Mouse (Mus musculus) T-helper 17 cell (primary cell): Measurements from ENCODE around the gene Rab7.

Experiments used
- in situ Hi-C, 2 experiments: fragments of 300-600 bp; cut with MboI, MseI; formaldehyde crosslinking; loops; 1 replicate in 1 of 2; 2 replicates in 1 of 2; pipeline ENCODE4 v1.15.1; 2025; ENCODE audit warnings: high pct_unique_total_duplicates in 2 of 2

Gene Rab7

GRCm38 (mm10) chr6:88044577-88045405 is at the start of gene Rab7:
Gene Rab7 (minus strand): TSS chr6:88045270.
- in situ Hi-C loops = no loop called here

GRCm38 (mm10) chr6:88088971-88089370 is 43.9 kb upstream of the Rab7 start:
- in situ Hi-C loops = no loop called here

- in situ Hi-C loops = no loop called here
Measured at GRCm38 (mm10) chr6:88084278-88085151, 39.4 kb upstream of the Rab7 start, which contains the start of gene Rpn1. Gene Rpn1 (plus strand): TSS chr6:88084482.

- in situ Hi-C loops = no loop called here
Measured at GRCm38 (mm10) chr6:88083672-88084071, 38.6 kb upstream of the Rab7 start.

- in situ Hi-C loops = no loop called here
Measured at GRCm38 (mm10) chr6:88083095-88083494, 38.0 kb upstream of the Rab7 start.

- in situ Hi-C loops = no loop called here
Measured at GRCm38 (mm10) chr6:88075960-88076517, 31.0 kb upstream of the Rab7 start.

GRCm38 (mm10) chr6:88074752-88075554 is 29.9 kb upstream of the Rab7 start:
- in situ Hi-C loops = loop anchor here in 1 of 2 experiments (5.0 kb wide), 1 partner anchor 58 kb away; no protein-coding TSS in a partner anchor

- in situ Hi-C loops = loop anchor here in 1 of 2 experiments (5.0 kb wide), 1 partner anchor 54 kb away; no protein-coding TSS in a partner anchor
Measured at GRCm38 (mm10) chr6:88071216-88071615, 26.1 kb upstream of the Rab7 start.

GRCm38 (mm10) chr6:88070468-88070867 is 25.4 kb upstream of the Rab7 start:
- in situ Hi-C loops = loop anchor here in 1 of 2 experiments (5.0 kb wide), 1 partner anchor 53 kb away; no protein-coding TSS in a partner anchor

GRCm38 (mm10) chr6:88068739-88069138 is 23.7 kb upstream of the Rab7 start:
- in situ Hi-C loops = no loop called here

GRCm38 (mm10) chr6:88067722-88068121 is 22.7 kb upstream of the Rab7 start:
- in situ Hi-C loops = no loop called here

- in situ Hi-C loops = no loop called here
Measured at GRCm38 (mm10) chr6:88065968-88066367, 20.9 kb upstream of the Rab7 start.

GRCm38 (mm10) chr6:88065116-88065515 is 20.0 kb upstream of the Rab7 start:
- in situ Hi-C loops = no loop called here

GRCm38 (mm10) chr6:88064072-88064642 is 19.1 kb upstream of the Rab7 start:
- in situ Hi-C loops = no loop called here

- in situ Hi-C loops = no loop called here
Measured at GRCm38 (mm10) chr6:88062398-88062797, 17.3 kb upstream of the Rab7 start.

GRCm38 (mm10) chr6:88061406-88061805 is 16.3 kb upstream of the Rab7 start:
- in situ Hi-C loops = no loop called here

GRCm38 (mm10) chr6:88060602-88061001 is 15.5 kb upstream of the Rab7 start:
- in situ Hi-C loops = no loop called here

GRCm38 (mm10) chr6:88059903-88060302 is 14.8 kb upstream of the Rab7 start:
- in situ Hi-C loops = no loop called here

GRCm38 (mm10) chr6:88056866-88057265 is 11.8 kb upstream of the Rab7 start:
- in situ Hi-C loops = no loop called here

- in situ Hi-C loops = no loop called here
Measured at GRCm38 (mm10) chr6:88055663-88056062, 10.6 kb upstream of the Rab7 start.
